Mouse (Mus musculus) MEL (cell line): ENCODE measurements around the gene Bahcc1. TPM values are rescaled to one million over a fixed set of nuclear protein-coding genes. Genes with fewer than 3 reads are reported as not detected.

ENCODE experiments used
- DNase-seq: peaks from one replicate; pipeline ENCODE4 v3.0.0; 2011; ENCODE audit warnings: low read depth, low spot score
- H3K27ac ChIP-seq: 2 replicates; pipeline ENCODE4 v1.5.1; 2012; ENCODE audit warnings: low read depth, mild to moderate bottlenecking, control low read depth, low read length, moderate library complexity; ENCODE audit not compliant: control insufficient read depth
- H3K27me3 ChIP-seq, 2 experiments: fragments of 150-350 bp in 1 of 2; sonication (generic) in 1 of 2; 2 replicates each; pipeline ENCODE4 v1.6.1; 2012; ENCODE audit warnings: low read length in 2 of 2, mild to moderate bottlenecking in 2 of 2, improper control_type of control experiment in 1 of 2, moderate library complexity in 1 of 2; ENCODE audit not compliant: insufficient read depth in 2 of 2, control insufficient read depth in 1 of 2
- H3K36me3 ChIP-seq, 2 experiments: 2 replicates each; pipeline ENCODE4 v1.6.1; 2012 to 2014; ENCODE audit warnings: low read length in 2 of 2, improper control_type of control experiment in 1 of 2, inconsistent platforms in 1 of 2, mild to moderate bottlenecking in 1 of 2; ENCODE audit not compliant: insufficient read depth in 2 of 2, control insufficient read depth in 1 of 2
- H3K4me1 ChIP-seq, 2 experiments: fragments of 150-350 bp in 1 of 2; sonication (generic) in 1 of 2; 2 replicates each; pipeline ENCODE4 v1.6.1; 2012; ENCODE audit warnings: low read length in 2 of 2, improper control_type of control experiment in 1 of 2, mild to moderate bottlenecking in 1 of 2; ENCODE audit not compliant: insufficient read depth in 2 of 2, control insufficient read depth in 1 of 2
- H3K4me3 ChIP-seq, 2 experiments: fragments of 150-350 bp in 1 of 2; sonication (generic) in 1 of 2; 2 replicates each; pipeline ENCODE4 v1.5.1; 2012; ENCODE audit warnings: low read depth in 2 of 2, low read length in 2 of 2, mild to moderate bottlenecking in 2 of 2, moderate library complexity in 2 of 2, control low read depth in 1 of 2, improper control_type of control experiment in 1 of 2; ENCODE audit not compliant: control insufficient read depth in 1 of 2, insufficient read depth in 1 of 2
- H3K79me2 ChIP-seq: 2 replicates; pipeline ENCODE4 v1.6.1; 2012; ENCODE audit warnings: mild to moderate bottlenecking, low read length, moderate library complexity; ENCODE audit not compliant: control insufficient read depth, poor library complexity, insufficient read depth
- H3K9ac ChIP-seq: 2 replicates; pipeline ENCODE4 v1.6.1; 2012; ENCODE audit warnings: low read depth, mild to moderate bottlenecking, control low read depth, low read length, moderate library complexity; ENCODE audit not compliant: control insufficient read depth, poor library complexity, severe bottlenecking
- H3K9me3 ChIP-seq: fragments of 150-350 bp; sonication (generic); replicated peaks from 2 replicates; pipeline ENCODE4 v1.6.1; 2012; ENCODE audit warnings: mild to moderate bottlenecking, low read length, improper control_type of control experiment, moderate library complexity; ENCODE audit not compliant: insufficient read depth
- BHLHE40 ChIP-seq: IDR thresholded peaks from 2 replicates; pipeline ENCODE4 v1.6.1; 2012; ENCODE audit warnings: low read depth, mild to moderate bottlenecking, inconsistent platforms, low read length, improper control_type of control experiment, borderline replicate concordance
- CHD2 ChIP-seq: IDR thresholded peaks from 2 replicates; pipeline ENCODE4 v1.6.1; 2011; ENCODE audit warnings: low read length, improper control_type of control experiment
- CTCF ChIP-seq, 3 experiments: IDR thresholded peaks in 2 of 3; conservative IDR thresholded peaks in 1 of 3; 2 replicates each; pipeline ENCODE4 v1.5.1; 2011 to 2012; ENCODE audit warnings: low read length in 3 of 3, low read depth in 2 of 3, mild to moderate bottlenecking in 2 of 3, improper control_type of control experiment in 1 of 3, inconsistent platforms in 1 of 3, mixed read lengths in 1 of 3, moderate library complexity in 1 of 3; ENCODE audit not compliant: control insufficient read depth in 1 of 3, insufficient read depth in 1 of 3, poor library complexity in 1 of 3, severe bottlenecking in 1 of 3
- E2F4 ChIP-seq: IDR thresholded peaks from 2 replicates; pipeline ENCODE4 v1.6.1; 2011; ENCODE audit warnings: low read depth, low read length, improper control_type of control experiment, borderline replicate concordance
- GABPA ChIP-seq: IDR thresholded peaks from 2 replicates; pipeline ENCODE4 v1.6.1; 2012; ENCODE audit warnings: low read depth, mild to moderate bottlenecking, inconsistent platforms, low read length, improper control_type of control experiment, moderate library complexity
- KAT2A ChIP-seq: conservative IDR thresholded peaks from 2 replicates; pipeline ENCODE4 v1.6.1; 2012; ENCODE audit warnings: low read depth, low read length, improper control_type of control experiment, inconsistent platforms
- MEF2A ChIP-seq: IDR thresholded peaks from 2 replicates; pipeline ENCODE4 v1.6.1; 2014; ENCODE audit warnings: low read depth, mild to moderate bottlenecking, inconsistent platforms, low read length, improper control_type of control experiment; ENCODE audit not compliant: poor library complexity, insufficient replicate concordance, severe bottlenecking; ENCODE audit errors: extremely low read depth
- MYB ChIP-seq: IDR thresholded peaks from 2 replicates; pipeline ENCODE4 v1.6.1; 2011; ENCODE audit warnings: mild to moderate bottlenecking, low read depth, low read length, improper control_type of control experiment
- MYC ChIP-seq: IDR thresholded peaks from 2 replicates; pipeline ENCODE4 v1.6.1; 2011; ENCODE audit warnings: low read depth, mild to moderate bottlenecking, low read length, improper control_type of control experiment, moderate library complexity
- POLR2AphosphoS5 ChIP-seq: IDR thresholded peaks from 2 replicates; pipeline ENCODE4 v1.6.1; 2012; ENCODE audit warnings: low read depth, borderline replicate concordance, mild to moderate bottlenecking, inconsistent platforms, low read length, moderate library complexity, mixed read lengths
- SIN3A ChIP-seq: IDR thresholded peaks from 2 replicates; pipeline ENCODE4 v1.6.1; 2012; ENCODE audit warnings: low read length, improper control_type of control experiment, inconsistent platforms
- TAL1 ChIP-seq: IDR thresholded peaks from 2 replicates; pipeline ENCODE4 v1.6.1; 2012; ENCODE audit warnings: mild to moderate bottlenecking, inconsistent platforms, low read length, moderate library complexity, mixed read lengths
- USF2 ChIP-seq, 2 experiments: IDR thresholded peaks; 2 replicates each; pipeline ENCODE4 v1.6.1; 2011 to 2012; ENCODE audit warnings: improper control_type of control experiment in 2 of 2, low read length in 2 of 2, borderline replicate concordance in 1 of 2, inconsistent platforms in 1 of 2, low read depth in 1 of 2, mild to moderate bottlenecking in 1 of 2; ENCODE audit not compliant: insufficient read depth in 1 of 2
- polyA plus RNA-seq, 2 experiments: library from polyadenylated mRNA; stranded (reverse) in 1 of 2; unstranded in 1 of 2; fragments of >175 nt in 1 of 2; fragments of >200 nt in 1 of 2; gene quantifications; 2 replicates each; pipeline versions ENCODE4 v1.2.1 to v1.2.4; 2012; ENCODE audit warnings: low replicate concordance in 2 of 2, low read depth in 1 of 2; ENCODE audit not compliant: insufficient read length in 2 of 2, insufficient read depth in 1 of 2, missing spikeins in 1 of 2
- total RNA-seq: library from RNA; depleted of rRNA; stranded (reverse); fragments of 300-350 nt; gene quantifications from 2 replicates; pipeline ENCODE4 v1.2.3, GENCODE M21; 2012

Gene Bahcc1
- total and polyA plus RNA-seq, 3 experiments = 0.04 to 0.26 TPM; not detected in 1

GRCm38 (mm10) chr11:120236114-120236437 lies 3.3 kb downstream of the Bahcc1 start:
- H3K9me3 ChIP-seq = no peaks in the 10 kb centered on the region
- no peaks in the 10 kb centered on the region for H3K79me2 ChIP-seq
- no peaks in the 10 kb centered on the region for H3K27me3 ChIP-seq
- no peak overlapping the region for H3K9ac ChIP-seq
- no peak overlapping the region for H3K4me3 ChIP-seq
- peaks cover 0 to 4% of the 10 kb centered on the region in 2 experiments; a peak in 1 of 4 replicates for H3K4me1 ChIP-seq
- no peak for DNase-seq
- H3K36me3 ChIP-seq = peaks cover 0 to 4% of the 10 kb centered on the region in 2 experiments; a peak in 2 of 4 replicates
- H3K27ac ChIP-seq = no peak overlapping the region
- TF ChIP-seq CTCF (IDR thresholded peaks at IDR 0.05 in 2 of 3, conservative IDR thresholded peaks at IDR 0.05 in 1 of 3; ENCODE audit: control insufficient read depth in 1 of 3, insufficient read depth in 1 of 3, low read depth in 2 of 3, low read length in 3 of 3, poor library complexity in 1 of 3, severe bottlenecking in 1 of 3) (no peak), POLR2AphosphoS5 (no peak), TAL1 (no peak), MYC (no peak), SIN3A (no peak), MYB (no peak), CHD2 (no peak), E2F4 (no peak), BHLHE40 (no peak)

- Histone ChIP-seq H3K79me2 (no peaks in the 10 kb centered on the region), H3K27me3 (no peaks in the 10 kb centered on the region), H3K36me3 (peaks cover 0 to 4% of the 10 kb centered on the region in 2 experiments; a peak in 2 of 4 replicates), H3K4me3 (no peak overlapping the region), H3K4me1 (peaks cover 0 to 4% of the 10 kb centered on the region in 2 experiments; a peak in 1 of 4 replicates), H3K9ac (no peak overlapping the region), H3K27ac (no peak overlapping the region), H3K9me3 (no peaks in the 10 kb centered on the region)
- TF ChIP-seq MYB = no peak
- DNase-seq = no peak
Measured at GRCm38 (mm10) chr11:120236438-120237165, 3.9 kb downstream of the Bahcc1 start.

GRCm38 (mm10) chr11:120237166-120238131 lies 4.7 kb downstream of the Bahcc1 start:
- Histone ChIP-seq H3K27ac (no peak overlapping the region), H3K4me3 (no peak overlapping the region)

More at GRCm38 (mm10) chr11:120237166-120238131, 4.7 kb downstream of the Bahcc1 start:
- Histone ChIP-seq H3K9ac (no peak overlapping the region), H3K36me3 (no peaks in the 10 kb centered on the region; a peak in 1 of 4 replicates), H3K4me1 (no peaks in the 10 kb centered on the region), H3K27me3 (no peaks in the 10 kb centered on the region), H3K9me3 (no peaks in the 10 kb centered on the region), H3K79me2 (no peaks in the 10 kb centered on the region)
- no peak for TF ChIP-seq KAT2A
- TF ChIP-seq USF2 (IDR thresholded peaks at IDR 0.05; ENCODE audit: borderline replicate concordance in 1 of 2, insufficient read depth in 1 of 2, low read depth in 1 of 2, low read length in 2 of 2) = no peak
- TF ChIP-seq MEF2A = no peak
- TF ChIP-seq GABPA = no peak
- no peak for DNase-seq
